Mouse (Mus musculus) liver, adult 2 months (tissue): ENCODE measurements around the gene Prkd3.

ENCODE experiments used
- CTCF ChIP-seq: fragments of 200-500 bp; IDR thresholded peaks from 2 replicates; pipeline ENCODE4 v1.5.1; 2011; ENCODE audit warnings: low read depth, low read length, control low read depth
- POLR2A ChIP-seq: fragments of 200-500 bp; IDR thresholded peaks from 2 replicates; pipeline ENCODE4 v1.6.1; 2011; ENCODE audit warnings: low read length, control low read depth; ENCODE audit not compliant: insufficient read depth; ENCODE audit errors: extremely low read depth

- TF ChIP-seq CTCF, result no peak
- no peak for TF ChIP-seq POLR2A
Observed at GRCm38 (mm10) chr17:79015831-79016230, 4.8 kb downstream of the Prkd3 start.
